Mouse (Mus musculus) embryonic fibroblast, embryonic 13.5 days (primary cell): ENCODE results near the gene Olfr689.

ENCODE experiments used
- CTCF ChIP-seq: IDR thresholded peaks from 2 replicates; pipeline ENCODE4 v1.5.1; 2011; ENCODE audit warnings: mild to moderate bottlenecking, control low read depth, low read length, moderate library complexity, borderline replicate concordance; ENCODE audit not compliant: insufficient read depth
- POLR2A ChIP-seq: IDR thresholded peaks from 2 replicates; pipeline ENCODE4 v1.6.1; 2011; ENCODE audit warnings: low read depth, mild to moderate bottlenecking, control low read depth, low read length, moderate library complexity

DNA sequence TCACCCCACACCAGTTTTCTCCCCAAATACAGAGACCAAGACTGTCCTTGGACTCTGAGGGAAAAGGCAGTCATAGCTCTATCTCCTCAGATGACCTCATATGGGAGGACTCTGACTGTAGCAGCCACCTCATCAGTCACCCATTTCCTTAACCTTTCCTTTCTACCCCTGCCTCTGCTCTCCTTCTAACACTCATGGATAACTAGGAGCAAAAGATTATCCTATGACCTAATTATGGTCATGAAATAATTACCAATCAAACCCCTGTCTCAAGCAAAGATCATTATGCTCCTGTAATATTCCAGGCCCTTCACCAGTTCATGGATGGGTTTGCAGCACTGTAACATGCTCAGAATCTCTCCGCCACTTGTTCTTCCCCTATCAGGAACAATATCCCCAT lies 57.0 kb downstream of the Olfr689 start, which contains the start of gene Olfr692:
- TF ChIP-seq CTCF (no peak), POLR2A (no peak)
